Mouse (Mus musculus): ENCODE measurements around the gene A2ml1. TPM values are rescaled to one million over a fixed set of nuclear protein-coding genes. Genes with fewer than 3 reads are reported as not detected.

Gene A2ml1
- polyA plus RNA-seq, 1 experiment from 2014 or later: 20.5 TPM

DNA sequence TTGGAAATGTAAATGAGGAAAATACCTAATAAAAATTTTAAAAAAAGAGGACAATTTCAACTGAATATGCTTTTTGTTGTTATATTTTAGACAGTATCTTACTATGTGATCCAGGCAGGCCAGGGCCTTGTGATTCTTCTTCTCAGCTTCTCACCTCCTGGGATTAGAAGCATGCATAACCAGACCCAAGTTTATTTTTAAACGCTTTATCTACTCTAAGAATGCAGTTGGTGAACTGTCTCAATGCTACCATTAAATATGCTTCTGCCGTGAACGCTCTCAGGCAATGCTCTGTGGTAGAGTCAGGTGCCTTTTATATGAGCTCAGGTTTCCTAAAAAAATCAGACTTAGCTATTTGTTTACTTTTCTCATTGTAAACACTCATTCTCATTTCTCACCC, 58.0 kb downstream of the A2ml1 start:
- ATAC-seq (ENCODE audit: insufficient read depth): no peak
- no peaks in the 10 kb centered on the region for H3K27me3 ChIP-seq
- H3K9me3 ChIP-seq (replicated peaks): no peaks in the 10 kb centered on the region
- no peak overlapping the region for H3K9ac ChIP-seq
- H3K36me3 ChIP-seq (replicated peaks): peaks cover 6% of the 10 kb centered on the region
- no peaks in the 10 kb centered on the region for H3K4me1 ChIP-seq (replicated peaks)
- H3K4me2 ChIP-seq: no peak overlapping the region
- no peak overlapping the region for H3K27ac ChIP-seq (replicated peaks)
- H3K4me3 ChIP-seq (replicated peaks): no peak overlapping the region
- 77% methylated on average over 3 of the region's 3 CpGs for WGBS (ENCODE audit: insufficient replicate concordance)

DNA sequence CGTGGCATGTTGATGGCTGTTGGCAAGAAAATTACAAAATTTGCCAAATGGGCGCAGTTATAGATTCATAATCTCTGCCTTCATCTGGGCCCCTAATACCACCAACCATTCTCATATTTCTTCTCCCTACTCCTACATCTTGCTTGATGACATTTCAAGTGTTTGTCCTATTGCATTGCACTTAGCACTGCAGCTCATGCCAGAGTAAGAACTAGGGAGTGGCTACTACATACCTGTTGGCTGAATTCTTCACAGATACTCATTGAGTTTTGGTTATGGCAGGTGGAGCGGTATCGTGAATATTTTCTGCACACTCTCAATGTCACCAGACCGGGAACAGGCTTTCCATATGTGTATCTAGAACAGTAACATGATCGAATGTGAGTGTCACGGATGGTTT, 62.2 kb downstream of the A2ml1 start:
- whole genome bisulfite sequencing (ENCODE audit: insufficient replicate concordance): 66% methylated on average over 7 of the region's 7 CpGs
- Histone ChIP-seq H3K4me3 (replicated peaks) (no peak overlapping the region), H3K4me1 (replicated peaks) (no peaks in the 10 kb centered on the region), H3K4me2 (no peak overlapping the region), H3K36me3 (replicated peaks) (peaks cover 10% of the 10 kb centered on the region), H3K27me3 (no peaks in the 10 kb centered on the region), H3K9ac (no peak overlapping the region), H3K27ac (replicated peaks) (no peak overlapping the region), H3K9me3 (replicated peaks) (no peaks in the 10 kb centered on the region)
- no peak for ATAC-seq (ENCODE audit: insufficient read depth)

DNA sequence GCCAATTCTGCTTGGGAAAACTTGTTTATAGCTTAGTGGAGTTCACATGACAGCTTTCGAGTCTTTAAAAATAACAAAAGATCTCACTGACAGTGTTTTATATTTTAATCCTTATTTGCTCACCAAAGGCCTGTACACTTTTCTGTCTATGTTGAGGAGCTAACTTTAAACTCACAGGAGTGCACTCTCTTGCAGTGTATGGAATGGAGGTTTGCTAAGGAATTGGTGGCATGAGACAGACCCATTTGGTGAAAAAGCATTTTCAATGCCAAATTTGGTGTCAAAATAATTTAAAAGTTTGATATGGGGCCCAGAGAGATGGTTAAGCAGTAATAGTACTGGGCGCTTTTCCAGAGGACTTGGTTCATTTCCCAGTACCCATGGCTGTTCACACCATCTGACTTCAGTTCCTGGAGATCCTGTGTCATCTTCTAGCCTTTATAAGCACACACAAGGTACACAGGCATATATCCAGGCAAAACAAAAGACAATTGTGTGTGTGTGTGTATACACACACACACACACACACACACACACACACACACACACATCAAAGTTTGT, 75.7 kb downstream of the A2ml1 start:
- WGBS (ENCODE audit: insufficient replicate concordance): 61% methylated on average over 2 of the region's 2 CpGs
- Histone ChIP-seq H3K36me3 (replicated peaks) (0 out of 2 replicates have a peak, but pooled peaks cover 11% of the 10 kb centered on the region), H3K27me3 (no peaks in the 10 kb centered on the region), H3K4me1 (replicated peaks) (no peaks in the 10 kb centered on the region), H3K9ac (no peak overlapping the region), H3K4me3 (replicated peaks) (no peak overlapping the region), H3K4me2 (no peak overlapping the region), H3K27ac (replicated peaks) (no peak overlapping the region), H3K9me3 (replicated peaks) (no peaks in the 10 kb centered on the region)
- no peak for ATAC-seq (ENCODE audit: insufficient read depth)

DNA sequence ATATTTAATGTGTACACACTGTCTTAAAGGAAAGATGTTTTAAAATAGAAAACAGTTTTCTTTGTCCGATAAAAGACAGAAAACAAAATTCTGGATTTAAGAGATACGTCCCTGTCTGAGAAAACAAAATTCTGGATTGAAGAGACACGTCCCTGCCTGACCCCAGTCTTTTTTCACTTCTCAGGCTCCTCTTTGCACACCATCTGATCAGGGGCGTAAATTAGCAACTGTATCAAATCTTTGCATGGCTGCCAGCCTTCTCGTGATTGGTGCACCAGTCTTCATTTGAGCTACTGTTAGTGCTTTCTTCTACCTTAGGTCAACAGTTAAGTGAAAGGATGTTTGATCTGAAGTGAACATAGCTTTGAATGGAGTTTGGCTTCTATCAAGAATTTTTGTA, 76.7 kb downstream of the A2ml1 start:
- Histone ChIP-seq H3K4me3 (replicated peaks) (no peak overlapping the region), H3K27ac (replicated peaks) (no peak overlapping the region), H3K9me3 (replicated peaks) (no peaks in the 10 kb centered on the region), H3K36me3 (replicated peaks) (0 out of 2 replicates have a peak, but pooled peaks cover 15% of the 10 kb centered on the region), H3K27me3 (no peaks in the 10 kb centered on the region), H3K9ac (no peak overlapping the region), H3K4me1 (replicated peaks) (no peaks in the 10 kb centered on the region), H3K4me2 (no peak overlapping the region)
- ATAC-seq (ENCODE audit: insufficient read depth): no peak
- WGBS (ENCODE audit: insufficient replicate concordance): 59% methylated on average over 5 of the region's 5 CpGs

DNA sequence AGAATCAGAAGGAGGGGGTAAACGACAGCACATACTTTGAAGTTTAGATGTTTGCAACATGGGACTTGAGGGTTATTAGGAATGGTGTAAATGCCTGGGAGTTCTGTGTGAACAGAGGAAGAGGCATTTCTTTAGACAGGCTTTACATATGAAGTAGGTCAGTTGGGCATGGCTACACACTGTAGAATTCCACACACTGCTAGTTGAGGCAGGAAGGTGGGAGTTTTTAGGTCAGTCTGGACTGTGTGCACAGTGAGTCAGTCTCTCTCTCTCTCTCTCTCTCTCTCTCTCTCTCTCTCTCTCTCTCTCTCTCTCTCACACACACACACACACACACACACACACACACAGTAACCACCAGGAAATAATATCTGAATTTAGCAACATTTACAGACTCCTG, 86.1 kb downstream of the A2ml1 start:
- ATAC-seq (ENCODE audit: insufficient read depth): no peak
- no peak overlapping the region for H3K27ac ChIP-seq (replicated peaks)
- H3K4me2 ChIP-seq: no peak overlapping the region
- peaks cover 15% of the 10 kb centered on the region for H3K36me3 ChIP-seq (replicated peaks)
- no peaks in the 10 kb centered on the region for H3K4me1 ChIP-seq (replicated peaks)
- H3K9ac ChIP-seq: no peak overlapping the region
- no peaks in the 10 kb centered on the region for H3K27me3 ChIP-seq
- H3K9me3 ChIP-seq (replicated peaks): no peaks in the 10 kb centered on the region
- 58% methylated on average over 1 of the region's 1 CpGs for WGBS (ENCODE audit: insufficient replicate concordance)
- H3K4me3 ChIP-seq (replicated peaks): no peak overlapping the region

DNA sequence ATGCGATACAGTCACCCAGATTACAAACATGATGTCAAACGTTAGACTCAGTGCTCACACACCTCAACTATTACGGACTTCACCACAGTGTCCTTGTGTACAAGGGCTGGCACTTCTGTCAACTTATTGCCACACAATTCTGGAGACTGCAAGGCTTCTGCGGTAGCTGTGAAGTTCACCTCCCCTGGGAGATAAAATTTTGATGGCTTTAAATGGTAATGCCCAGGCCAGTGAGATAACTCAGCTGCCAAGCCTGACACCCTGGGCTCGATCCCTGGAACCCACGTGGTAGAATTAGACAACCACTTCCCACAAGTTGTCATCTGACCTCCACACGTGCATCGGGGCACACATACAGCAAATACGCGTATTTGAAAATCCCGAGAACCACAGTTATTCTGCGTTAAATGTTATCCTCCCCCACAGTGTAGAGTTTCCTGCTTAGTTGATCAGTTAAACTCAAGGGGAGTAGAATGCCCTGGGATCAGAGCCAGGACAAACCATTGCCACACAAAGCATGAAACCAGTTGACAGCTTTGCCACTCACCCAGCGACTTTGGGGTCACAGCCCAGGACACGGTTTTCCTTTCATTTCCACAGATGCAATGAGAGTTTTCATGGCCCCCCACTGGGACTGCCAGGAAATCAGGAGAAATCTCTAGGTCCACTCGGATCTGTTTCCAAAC, 86.6 kb downstream of the A2ml1 start:
- 56% methylated on average over 15 of the region's 15 CpGs for WGBS (ENCODE audit: insufficient replicate concordance)
- H3K36me3 ChIP-seq (replicated peaks): peaks cover 16% of the 10 kb centered on the region
- H3K4me2 ChIP-seq: no peak overlapping the region
- no peak for ATAC-seq (ENCODE audit: insufficient read depth)
- no peak overlapping the region for H3K9ac ChIP-seq
- H3K27ac ChIP-seq (replicated peaks): no peak overlapping the region
- H3K9me3 ChIP-seq (replicated peaks): no peaks in the 10 kb centered on the region
- no peaks in the 10 kb centered on the region for H3K4me1 ChIP-seq (replicated peaks)
- H3K27me3 ChIP-seq: no peaks in the 10 kb centered on the region
- no peak overlapping the region for H3K4me3 ChIP-seq (replicated peaks)

DNA sequence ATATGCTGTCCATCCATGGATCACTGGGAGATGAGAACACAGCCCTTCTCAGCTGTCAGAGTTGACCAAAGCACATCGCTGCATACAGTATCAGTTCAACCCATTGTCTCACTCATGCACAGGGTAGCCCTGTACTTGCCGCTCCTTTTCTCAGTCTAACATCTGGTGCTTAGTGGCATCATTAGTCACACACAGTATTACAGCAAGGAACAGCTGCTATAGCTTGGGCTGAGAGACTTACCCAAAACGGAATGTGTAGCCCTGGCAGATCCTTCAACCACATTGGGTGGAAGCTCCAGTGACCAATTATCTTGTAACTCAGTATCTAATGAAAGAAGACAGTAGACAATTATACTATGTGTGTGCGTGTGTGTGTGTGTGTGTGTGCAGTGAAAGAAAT, 89.5 kb downstream of the A2ml1 start:
- no peaks in the 10 kb centered on the region for H3K9me3 ChIP-seq (replicated peaks)
- WGBS (ENCODE audit: insufficient replicate concordance): 63% methylated on average over 4 of the region's 4 CpGs
- peaks cover 20% of the 10 kb centered on the region for H3K36me3 ChIP-seq (replicated peaks)
- no peak overlapping the region for H3K9ac ChIP-seq
- H3K27me3 ChIP-seq: no peaks in the 10 kb centered on the region
- no peak overlapping the region for H3K27ac ChIP-seq (replicated peaks)
- H3K4me1 ChIP-seq (replicated peaks): no peaks in the 10 kb centered on the region
- H3K4me2 ChIP-seq: no peak overlapping the region
- no peak overlapping the region for H3K4me3 ChIP-seq (replicated peaks)
- ATAC-seq (ENCODE audit: insufficient read depth): no peak

DNA sequence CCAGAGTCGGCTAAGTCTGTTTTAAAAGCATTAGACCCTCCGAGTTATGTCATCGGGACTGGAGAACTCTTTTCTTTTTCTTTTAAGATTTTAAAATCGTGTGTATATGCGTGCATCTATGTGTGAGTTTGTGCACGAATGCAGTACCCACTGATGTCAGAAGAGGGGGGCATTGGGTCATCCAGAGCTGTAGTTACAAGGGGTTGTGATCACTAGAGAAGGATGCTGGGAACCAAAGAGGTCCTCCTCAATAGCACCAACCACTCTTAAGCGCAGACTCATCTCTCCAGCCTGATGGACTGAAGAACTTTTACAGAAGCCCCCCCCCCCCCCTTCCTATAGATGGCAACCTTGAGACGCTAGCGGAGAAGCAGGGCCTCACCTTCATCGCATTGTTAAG, 91.3 kb downstream of the A2ml1 start:
- Histone ChIP-seq H3K36me3 (replicated peaks) (peaks cover 20% of the 10 kb centered on the region), H3K4me2 (no peak overlapping the region), H3K27ac (replicated peaks) (no peak overlapping the region), H3K4me3 (replicated peaks) (no peak overlapping the region), H3K27me3 (no peaks in the 10 kb centered on the region), H3K4me1 (replicated peaks) (no peaks in the 10 kb centered on the region), H3K9ac (no peak overlapping the region), H3K9me3 (replicated peaks) (no peaks in the 10 kb centered on the region)
- ATAC-seq (ENCODE audit: insufficient read depth): no peak
- 76% methylated on average over 10 of the region's 10 CpGs for WGBS (ENCODE audit: insufficient replicate concordance)

Other genes starting within 250 kb of the A2ml1 start
- 1.5 and 1.7 TPM in 2 replicates for gene Tulp3, start 225.8 kb downstream of the A2ml1 start, polyA plus RNA-seq (2015; fragmentation: Nextera tagmentation; extraction: Ambion mirVana)
- gene Rhno1, start 218.7 kb downstream of the A2ml1 start, polyA plus RNA-seq (2015; fragmentation: Nextera tagmentation; extraction: Ambion mirVana): 53.4 and 54.9 TPM in 2 replicates
- gene Foxm1, start 218.6 kb downstream of the A2ml1 start, polyA plus RNA-seq (2015; fragmentation: Nextera tagmentation; extraction: Ambion mirVana): 15.8 and 16.5 TPM in 2 replicates
- 0.06 TPM in 1 of 2 replicates, not detected in the other for gene Tex52, start 206.2 kb downstream of the A2ml1 start, polyA plus RNA-seq (2015; fragmentation: Nextera tagmentation; extraction: Ambion mirVana)
- not detected in 2 replicates for gene Gm44596, start 206.1 kb downstream of the A2ml1 start, polyA plus RNA-seq (2015; fragmentation: Nextera tagmentation; extraction: Ambion mirVana)
- gene Nrip2, start 182.3 kb downstream of the A2ml1 start, polyA plus RNA-seq (2015; fragmentation: Nextera tagmentation; extraction: Ambion mirVana): 2.1 and 2.6 TPM in 2 replicates
- gene Itfg2, start 156.7 kb downstream of the A2ml1 start, polyA plus RNA-seq (2015; fragmentation: Nextera tagmentation; extraction: Ambion mirVana): 12.1 and 13.9 TPM in 2 replicates
- gene Fkbp4, start 142.9 kb downstream of the A2ml1 start, polyA plus RNA-seq (2015; fragmentation: Nextera tagmentation; extraction: Ambion mirVana): 188 and 192 TPM in 2 replicates
- 339 and 487 TPM in 2 replicates for gene Pzp, start 54.9 kb downstream of the A2ml1 start, polyA plus RNA-seq (2015; fragmentation: Nextera tagmentation; extraction: Ambion mirVana)
- 0.51 and 0.56 TPM in 2 replicates for gene Klrb1a, start 41.9 kb upstream of the A2ml1 start, polyA plus RNA-seq (2015; fragmentation: Nextera tagmentation; extraction: Ambion mirVana)
- 0.07 and 0.10 TPM in 2 replicates for gene Clec2h, start 80.8 kb upstream of the A2ml1 start, polyA plus RNA-seq (2015; fragmentation: Nextera tagmentation; extraction: Ambion mirVana)
- gene Klrb1, start 141.5 kb upstream of the A2ml1 start, polyA plus RNA-seq (2015; fragmentation: Nextera tagmentation; extraction: Ambion mirVana): not detected in 2 replicates
- gene Klrb1c, start 207.6 kb upstream of the A2ml1 start, polyA plus RNA-seq (2015; fragmentation: Nextera tagmentation; extraction: Ambion mirVana): 0.25 and 0.37 TPM in 2 replicates
- gene Gm44511, start 244.7 kb upstream of the A2ml1 start, polyA plus RNA-seq (2015; fragmentation: Nextera tagmentation; extraction: Ambion mirVana): not detected in 2 replicates
- 0.18 and 0.23 TPM in 2 replicates for gene Klrb1b, start 244.7 kb upstream of the A2ml1 start, polyA plus RNA-seq (2015; fragmentation: Nextera tagmentation; extraction: Ambion mirVana)

Data from liver, embryonic 15.5 days (tissue).